Mouse (Mus musculus): Measurements from ENCODE around the gene Phc2.

DNA sequence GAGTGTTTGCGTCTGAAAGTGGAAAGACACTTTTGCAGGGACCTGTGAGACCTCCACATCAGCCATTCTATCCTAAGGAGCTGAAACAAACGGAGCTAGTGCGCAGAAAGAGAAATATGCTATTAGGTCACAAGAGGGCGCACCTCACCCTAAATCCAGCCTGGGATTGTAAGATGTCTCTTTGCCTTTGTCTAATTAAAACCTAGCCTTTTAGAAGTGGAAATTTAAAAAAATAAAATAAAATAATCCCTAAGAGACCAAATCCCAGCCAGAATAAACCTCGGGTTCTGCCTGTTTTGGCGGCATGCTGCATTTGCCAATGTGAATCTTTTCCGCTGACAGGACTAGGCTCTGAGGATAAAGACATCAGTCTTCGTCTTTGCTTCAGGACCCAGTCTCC is 41.2 kb upstream of the Phc2 start:
- no peak for TF ChIP-seq POLR2A (IDR thresholded peaks at IDR 0.05; ENCODE audit: insufficient read length, low read depth)
- TF ChIP-seq MAX (IDR thresholded peaks at IDR 0.05; ENCODE audit: low read depth), result no peak
- no peak for TF ChIP-seq TCF12 (IDR thresholded peaks at IDR 0.05; ENCODE audit: insufficient read depth, poor library complexity, severe bottlenecking)
- TF ChIP-seq REST (IDR thresholded peaks at IDR 0.05; ENCODE audit: insufficient read depth, insufficient read length), result no peak
- TF ChIP-seq MYOD1 (IDR thresholded peaks at IDR 0.05; ENCODE audit: control insufficient read depth in 1 of 3, insufficient read length in 2 of 3, low read depth in 2 of 3), result no peak
- no peak for TF ChIP-seq POLR2AphosphoS2 (IDR thresholded peaks at IDR 0.05; ENCODE audit: insufficient read length, low read depth)

All from myocyte (in vitro differentiated cells).